Mouse (Mus musculus) hindbrain, embryonic 13.5 days (tissue): Measurements from ENCODE around the gene Cebpz. TPM values are rescaled to one million over a fixed set of nuclear protein-coding genes. Genes with fewer than 3 reads are reported as not detected.
A peak's percentile ranks its signal among the peaks of the same experiment; 100 is the strongest.

Source experiments
- ATAC-seq: fragments of 200-750 bp; cut with Nextera tagmentation; 2 replicates; pipeline ENCODE4 v1.8.0; 2017; ENCODE audit warnings: moderate TSS enrichment; ENCODE audit not compliant: low FRiP score
- H3K27ac ChIP-seq: fragments of 300-500 bp; sonication (generic); 2 replicates; pipeline ENCODE4 v1.5.1; 2015; ENCODE audit warnings: inconsistent platforms, mild to moderate bottlenecking, moderate library complexity
- H3K27me3 ChIP-seq: fragments of 300-500 bp; sonication (generic); 2 replicates; pipeline ENCODE4 v1.6.1; 2015; ENCODE audit warnings: mild to moderate bottlenecking, inconsistent platforms
- H3K36me3 ChIP-seq: fragments of 300-500 bp; sonication (generic); 2 replicates; pipeline ENCODE4 v1.6.1; 2015; ENCODE audit warnings: mild to moderate bottlenecking, inconsistent platforms
- H3K4me1 ChIP-seq: fragments of 300-500 bp; sonication (generic); replicated peaks from 2 replicates; pipeline ENCODE4 v1.6.1; 2015; ENCODE audit warnings: inconsistent platforms
- H3K4me2 ChIP-seq: fragments of 300-500 bp; sonication (generic); 2 replicates; pipeline ENCODE4 v1.6.1; 2015; ENCODE audit warnings: inconsistent platforms, mild to moderate bottlenecking, moderate library complexity
- H3K4me3 ChIP-seq: fragments of 300-500 bp; sonication (generic); 2 replicates; pipeline ENCODE4 v1.5.1; 2015; ENCODE audit warnings: mild to moderate bottlenecking, inconsistent platforms
- H3K9ac ChIP-seq: fragments of 300-500 bp; sonication (generic); 2 replicates; pipeline ENCODE4 v1.6.1; 2015; ENCODE audit warnings: mild to moderate bottlenecking, inconsistent platforms
- H3K9me3 ChIP-seq: fragments of 300-500 bp; sonication (generic); 2 replicates; pipeline ENCODE4 v1.6.1; 2016; ENCODE audit warnings: inconsistent platforms
- WGBS: fragments of 180-500 bp; shearing (Covaris S2); methylation state at CpG from one replicate; pipeline ENCODE4 v1.1.7; 2015; 5-methylcytosine and 5-hydroxymethylcytosine counted together
- polyA plus RNA-seq: library from polyadenylated mRNA; unstranded; fragments of >200 nt; fragmentation: Nextera tagmentation; extraction: Ambion mirVana; gene quantifications from 2 replicates; pipeline ENCODE4 v1.2.1, GENCODE M21; 2015

The Cebpz gene
- polyA plus RNA-seq, 1 experiment from 2014 or later: 61.0 TPM

DNA sequence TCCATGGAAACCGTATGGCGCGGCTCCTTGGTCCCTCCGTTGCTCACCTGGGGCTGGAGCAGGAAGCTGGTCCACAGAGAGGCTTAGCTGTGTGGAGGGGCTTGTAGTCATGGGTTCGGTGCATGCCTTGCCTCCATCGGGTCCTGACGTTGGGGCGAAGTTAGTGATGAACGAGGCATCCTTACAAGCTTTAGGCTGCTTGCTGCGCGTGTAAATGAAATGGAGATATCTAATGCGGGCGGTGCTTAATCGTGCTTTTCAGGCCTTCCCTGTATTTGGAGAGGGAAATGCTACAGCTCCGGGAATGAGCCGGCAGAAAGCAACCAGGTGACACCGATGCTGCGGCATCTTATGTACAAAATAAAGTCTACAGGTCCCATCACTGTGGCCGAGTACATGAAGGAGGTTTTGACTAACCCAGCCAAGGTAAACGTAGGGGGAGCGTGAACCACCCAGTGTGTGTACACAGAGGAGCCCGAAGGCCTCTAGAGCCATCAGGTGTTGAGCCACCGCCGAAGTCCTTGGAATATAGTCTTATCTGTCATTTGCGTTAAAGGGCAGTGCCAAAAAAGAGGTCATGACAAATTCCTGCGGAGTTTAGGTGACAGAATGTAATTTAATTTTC is 475 bp upstream of the Cebpz start:
- peaks cover 31% of the 10 kb centered on the region for H3K4me1 ChIP-seq
- peak; percentile 57 for ATAC-seq
- no peaks in the 10 kb centered on the region for H3K27me3 ChIP-seq
- peaks cover 42% of the 10 kb centered on the region for H3K36me3 ChIP-seq
- peak overlapping the region; percentile 82 for H3K27ac ChIP-seq
- peak overlapping the region; percentile 92 for H3K4me3 ChIP-seq
- H3K9ac ChIP-seq: peak overlapping the region; percentile 84
- H3K4me2 ChIP-seq: peak overlapping the region; percentile 71
- no peaks in the 10 kb centered on the region for H3K9me3 ChIP-seq
- WGBS: 9% methylated on average over 26 of the region's 26 CpGs

- Histone ChIP-seq H3K4me3 (peak overlapping the region; percentile 92), H3K27me3 (no peaks in the 10 kb centered on the region), H3K36me3 (peaks cover 45% of the 10 kb centered on the region), H3K9ac (peak overlapping the region; percentile 84), H3K4me2 (peak overlapping the region; percentile 71), H3K9me3 (no peaks in the 10 kb centered on the region), H3K4me1 (peaks cover 31% of the 10 kb centered on the region), H3K27ac (no peak overlapping the region)
- 91% methylated on average over 2 of the region's 2 CpGs for WGBS
- no peak for ATAC-seq
Observed at GRCm38 (mm10) chr17:78935857-78936256, 1.0 kb downstream of the Cebpz start.

GRCm38 (mm10) chr17:78917696-78918095 is 19.2 kb downstream of the Cebpz start:
- 46% methylated on average over 6 of the region's 6 CpGs for WGBS
- Histone ChIP-seq H3K27me3 (no peaks in the 10 kb centered on the region), H3K4me2 (peak overlapping the region; percentile 72), H3K36me3 (peaks cover 37% of the 10 kb centered on the region), H3K9ac (peak overlapping the region; percentile 84; the same call in 1 of the 2 replicates), H3K4me1 (peaks cover 15% of the 10 kb centered on the region), H3K27ac (no peak overlapping the region; the same call in 1 of the 2 replicates), H3K9me3 (no peaks in the 10 kb centered on the region), H3K4me3 (peak overlapping the region; percentile 68; the same call in 1 of the 2 replicates)
- no peak for ATAC-seq

DNA sequence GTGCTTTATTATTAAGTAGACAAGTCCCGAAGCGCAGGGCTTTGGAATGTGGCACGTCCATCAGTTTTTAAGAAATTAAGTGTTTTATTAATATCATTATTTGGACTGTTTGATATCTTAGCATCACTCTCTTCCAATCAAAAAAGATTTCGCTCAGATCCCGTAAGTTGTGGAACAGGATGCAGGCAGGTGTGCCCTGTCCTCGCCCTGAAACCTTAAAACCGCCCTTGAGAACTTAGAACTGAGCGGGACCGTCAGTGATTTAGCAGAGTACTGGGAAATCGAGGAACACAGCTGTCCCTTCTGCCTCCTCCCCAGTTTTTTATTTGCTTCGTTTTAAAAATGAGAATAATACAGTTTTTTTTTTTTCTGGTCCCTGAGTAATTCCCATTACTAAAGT is 20.0 kb downstream of the Cebpz start:
- Histone ChIP-seq H3K4me2 (peak overlapping the region; percentile 72), H3K27me3 (no peaks in the 10 kb centered on the region), H3K4me1 (peaks cover 15% of the 10 kb centered on the region), H3K9ac (peak overlapping the region; percentile 84), H3K9me3 (no peaks in the 10 kb centered on the region), H3K4me3 (peak overlapping the region; percentile 68), H3K27ac (peak overlapping the region; percentile 88), H3K36me3 (peaks cover 30% of the 10 kb centered on the region)
- no peak; the same call in 1 of the 2 replicates for ATAC-seq
- WGBS: 6% methylated on average over 11 of the region's 11 CpGs

GRCm38 (mm10) chr17:78916369-78916813 is 20.5 kb downstream of the Cebpz start, which contains the start of gene Cebpzos:
Gene Cebpzos (plus strand): TSS chr17:78916500.
- WGBS: under 1% methylated on average over 37 of the region's 37 CpGs
- H3K4me3 ChIP-seq: peak within 1 kb of the TSS; percentile 68
- H3K9me3 ChIP-seq: no peaks in the 10 kb centered on the region
- H3K36me3 ChIP-seq: peaks cover 25% of the 10 kb centered on the region
- peak; percentile 96 for ATAC-seq
- H3K4me2 ChIP-seq: peak within 1 kb of the TSS; percentile 72
- H3K9ac ChIP-seq: peak within 1 kb of the TSS; percentile 84
- H3K27me3 ChIP-seq: no peaks in the 10 kb centered on the region
- peak within 1 kb of the TSS; percentile 88 for H3K27ac ChIP-seq
- peaks cover 15% of the 10 kb centered on the region for H3K4me1 ChIP-seq

DNA sequence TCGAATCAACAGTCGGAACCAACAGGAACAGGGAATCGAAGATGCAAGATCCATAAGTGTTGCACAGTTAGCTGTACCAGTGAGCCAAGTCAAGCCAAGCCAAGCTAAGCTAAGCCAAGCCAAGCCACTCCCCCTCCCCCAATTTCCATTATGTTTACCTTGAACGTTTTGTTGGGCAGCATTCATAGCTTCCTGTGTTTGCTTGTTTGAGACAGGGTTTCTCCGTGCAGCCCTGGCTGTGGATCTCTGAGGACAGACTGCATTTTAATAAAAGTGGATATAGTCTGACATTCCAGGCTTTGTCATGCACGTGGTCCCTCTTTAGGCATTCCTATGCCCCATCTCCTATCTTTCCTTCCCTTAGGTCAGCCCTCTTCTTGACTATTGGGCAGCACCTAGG is 21.1 kb downstream of the Cebpz start:
- Histone ChIP-seq H3K9ac (peak overlapping the region; percentile 84), H3K27me3 (no peaks in the 10 kb centered on the region), H3K9me3 (no peaks in the 10 kb centered on the region), H3K4me3 (peak overlapping the region; percentile 68), H3K4me1 (peaks cover 15% of the 10 kb centered on the region), H3K36me3 (peaks cover 20% of the 10 kb centered on the region), H3K27ac (peak overlapping the region; percentile 88), H3K4me2 (peak overlapping the region; percentile 72)
- 55% methylated on average over 6 of the region's 6 CpGs for WGBS
- peak; percentile 44 for ATAC-seq

DNA sequence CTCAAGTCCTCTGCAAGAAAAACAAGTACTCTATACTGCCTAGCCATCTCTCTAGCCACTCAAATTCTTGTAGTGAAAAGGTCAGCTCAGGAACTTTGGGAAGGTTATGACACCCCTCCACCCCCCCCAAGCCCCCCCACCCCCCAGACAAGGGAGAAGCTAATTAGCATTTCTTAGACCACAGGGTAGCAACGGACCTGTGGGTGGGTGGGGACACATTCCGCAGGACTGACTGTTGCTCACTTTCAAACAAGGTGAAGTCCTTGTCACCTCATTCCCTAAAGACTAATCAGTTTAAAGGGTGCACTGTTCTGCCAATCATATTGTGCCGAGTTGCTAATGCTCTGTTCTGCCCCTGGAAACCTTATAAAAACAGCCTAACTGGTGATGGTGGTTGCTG is 22.9 kb downstream of the Cebpz start:
- no peak overlapping the region for H3K27ac ChIP-seq
- H3K9ac ChIP-seq: no peak overlapping the region
- H3K27me3 ChIP-seq: 0 out of 2 replicates have a peak, but pooled peaks cover under 1% of the 10 kb centered on the region
- no peaks in the 10 kb centered on the region for H3K9me3 ChIP-seq
- WGBS: 73% methylated on average over 3 of the region's 3 CpGs
- no peak overlapping the region for H3K4me2 ChIP-seq
- H3K4me3 ChIP-seq: no peak overlapping the region
- peaks cover 6% of the 10 kb centered on the region; the same call in 1 of the 2 replicates for H3K36me3 ChIP-seq
- ATAC-seq: no peak
- H3K4me1 ChIP-seq: peaks cover 15% of the 10 kb centered on the region

- Histone ChIP-seq H3K36me3 (no peaks in the 10 kb centered on the region), H3K27ac (0 out of 2 replicates have a peak overlapping the region, but pooled peaks have one; percentile 61), H3K9ac (peak overlapping the region; percentile 26; the same call in 1 of the 2 replicates), H3K4me3 (peak overlapping the region; percentile 37), H3K4me1 (peaks cover 15% of the 10 kb centered on the region), H3K27me3 (0 out of 2 replicates have a peak, but pooled peaks cover 6% of the 10 kb centered on the region), H3K9me3 (no peaks in the 10 kb centered on the region), H3K4me2 (peak overlapping the region; percentile 50)
- WGBS: 40% methylated on average over 6 of the region's 6 CpGs
- ATAC-seq: peak; percentile 68
Observed at GRCm38 (mm10) chr17:78912861-78913281, 24.0 kb downstream of the Cebpz start.

DNA sequence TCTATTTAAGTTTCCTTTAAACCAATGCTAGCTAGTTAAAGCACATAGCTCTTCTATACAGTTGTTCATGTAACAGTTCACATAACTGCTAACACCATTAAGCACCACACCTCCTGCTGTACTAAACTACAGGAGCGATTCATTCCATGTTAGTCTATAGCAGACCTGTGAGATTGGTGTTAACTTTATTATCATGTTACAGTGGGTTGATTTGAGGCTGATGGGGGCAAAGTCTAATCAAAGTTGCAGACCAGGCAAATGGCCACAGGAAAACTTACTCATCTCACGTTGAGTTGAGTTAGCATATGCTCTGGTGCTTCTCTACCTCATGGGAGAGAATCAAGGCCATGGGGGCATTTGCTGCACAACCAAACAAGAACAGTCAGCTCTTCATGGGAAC is 27.5 kb downstream of the Cebpz start:
- no peak overlapping the region for H3K27ac ChIP-seq
- no peaks in the 10 kb centered on the region for H3K9me3 ChIP-seq
- WGBS: 75% methylated on average over 2 of the region's 2 CpGs

DNA sequence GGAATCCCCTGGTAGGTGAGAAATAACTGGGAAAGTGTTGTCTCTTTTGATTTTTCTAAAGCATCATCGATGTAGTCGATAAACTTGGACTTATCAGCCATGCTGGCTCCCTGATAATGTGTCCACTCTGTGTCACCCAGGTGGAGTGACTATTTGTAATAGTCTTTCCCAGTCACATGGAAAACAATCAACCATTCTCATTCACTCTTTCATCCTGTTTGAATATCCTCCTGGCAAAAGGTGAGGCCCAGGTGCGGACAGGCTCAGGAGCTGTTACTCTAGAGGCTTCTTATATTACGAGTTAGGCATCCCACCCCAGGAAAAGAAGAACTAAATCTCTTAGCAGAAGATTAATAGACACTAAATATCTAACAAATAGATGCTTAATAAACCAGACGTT is 30.0 kb downstream of the Cebpz start, which contains the start of gene Sult6b1:
Gene Sult6b1 (minus strand): TSS at position 101 of the 400 bp plus-strand sequence.
- WGBS: 87% methylated on average over 5 of the region's 5 CpGs
- Histone ChIP-seq H3K36me3 (no peaks in the 10 kb centered on the region), H3K4me1 (no peaks in the 10 kb centered on the region), H3K27me3 (0 out of 2 replicates have a peak, but pooled peaks cover 6% of the 10 kb centered on the region), H3K4me2 (no peak within 1 kb of the TSS), H3K4me3 (no peak within 1 kb of the TSS), H3K9me3 (no peaks in the 10 kb centered on the region), H3K27ac (no peak within 1 kb of the TSS), H3K9ac (no peak within 1 kb of the TSS)
- no peak for ATAC-seq

More for the DNA sequence above, 27.5 kb downstream of the Cebpz start:
- H3K4me3 ChIP-seq: no peak overlapping the region
- H3K4me1 ChIP-seq: no peaks in the 10 kb centered on the region
- ATAC-seq: no peak
- H3K4me2 ChIP-seq: no peak overlapping the region
- 0 out of 2 replicates have a peak, but pooled peaks cover 6% of the 10 kb centered on the region for H3K27me3 ChIP-seq
- no peaks in the 10 kb centered on the region for H3K36me3 ChIP-seq
- H3K9ac ChIP-seq: no peak overlapping the region

DNA sequence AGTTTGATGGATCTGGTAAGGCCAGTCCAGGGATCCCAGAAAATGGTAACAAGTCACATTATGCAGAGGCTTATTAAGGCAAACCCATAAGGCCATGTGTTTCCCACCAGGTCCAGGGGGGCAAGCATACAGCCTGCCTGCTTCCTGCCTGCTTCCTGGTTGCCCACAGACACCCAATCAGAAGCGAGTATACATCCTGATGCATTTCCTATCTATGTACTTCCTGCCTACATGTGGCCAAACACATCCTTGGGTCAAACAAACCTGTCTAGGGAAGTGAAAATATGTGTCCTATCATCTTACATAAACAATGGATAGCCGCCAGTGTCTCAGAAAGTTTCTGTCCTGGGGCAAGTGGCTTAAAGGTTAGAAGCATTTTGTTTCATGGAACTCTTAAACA is 33.7 kb downstream of the Cebpz start:
- no peak overlapping the region for H3K9ac ChIP-seq
- no peak overlapping the region for H3K4me2 ChIP-seq
- no peak overlapping the region for H3K4me3 ChIP-seq
- ATAC-seq: no peak
- no peaks in the 10 kb centered on the region for H3K36me3 ChIP-seq
- H3K9me3 ChIP-seq: no peaks in the 10 kb centered on the region
- H3K4me1 ChIP-seq: no peaks in the 10 kb centered on the region
- no peaks in the 10 kb centered on the region for H3K27me3 ChIP-seq
- no peak overlapping the region for H3K27ac ChIP-seq
- WGBS: 85% methylated on average over 2 of the region's 2 CpGs

- 45% methylated on average over 8 of the region's 8 CpGs for WGBS
- H3K4me2 ChIP-seq: no peak overlapping the region
Observed at GRCm38 (mm10) chr17:78895394-78895793, 41.5 kb downstream of the Cebpz start.

More at GRCm38 (mm10) chr17:78895394-78895793, 41.5 kb downstream of the Cebpz start:
- H3K4me3 ChIP-seq: no peak overlapping the region
- H3K9ac ChIP-seq: no peak overlapping the region
- no peaks in the 10 kb centered on the region for H3K27me3 ChIP-seq
- no peak for ATAC-seq
- H3K36me3 ChIP-seq: no peaks in the 10 kb centered on the region
- H3K9me3 ChIP-seq: no peaks in the 10 kb centered on the region
- no peak overlapping the region for H3K27ac ChIP-seq
- no peaks in the 10 kb centered on the region for H3K4me1 ChIP-seq
